Mouse (Mus musculus): ENCODE results near the gene Zfp949. TPM values are rescaled to one million over a fixed set of nuclear protein-coding genes. Genes with fewer than 3 reads are reported as not detected.

Zfp949 gene
- polyA plus RNA-seq (2016; fragmentation: Nextera tagmentation; extraction: Ambion mirVana): 5.7 and 5.8 TPM in 2 replicates

- H3K27me3 ChIP-seq (ENCODE audit: poor library complexity, severe bottlenecking): no peaks in the 10 kb centered on the region
- peaks cover 19% of the 10 kb centered on the region for H3K4me1 ChIP-seq
- H3K4me3 ChIP-seq: peak within 1 kb of the TSS; percentile 76
- H3K36me3 ChIP-seq (replicated peaks): peaks cover 9% of the 10 kb centered on the region
- peak within 1 kb of the TSS; percentile 83 for H3K27ac ChIP-seq
- H3K9me3 ChIP-seq: no peaks in the 10 kb centered on the region
- peak; percentile 64 for DNase-seq (ENCODE audit: extremely low spot score, low spot score)
- under 1% methylated on average over 30 of the region's 30 CpGs for WGBS
These were observed at the start of gene Zfp949 for GRCm38 (mm10) chr9:88547851-88548613. Gene Zfp949, plus strand, starts transcription at chr9:88548020.

GRCm38 (mm10) chr9:88500112-88500511 is 47.7 kb upstream of the Zfp949 start:
- no peaks in the 10 kb centered on the region for H3K9me3 ChIP-seq
- no peak for DNase-seq (ENCODE audit: extremely low spot score, low spot score)

GRCm38 (mm10) chr9:88501846-88502245 is 46.0 kb upstream of the Zfp949 start:
- Histone ChIP-seq H3K9me3 (no peaks in the 10 kb centered on the region), H3K36me3 (replicated peaks) (no peaks in the 10 kb centered on the region), H3K27ac (no peak overlapping the region), H3K27me3 (ENCODE audit: poor library complexity, severe bottlenecking) (no peaks in the 10 kb centered on the region), H3K4me1 (peaks cover 2% of the 10 kb centered on the region; the same call in 1 of the 2 replicates), H3K4me3 (no peak overlapping the region)
- no peak for DNase-seq (ENCODE audit: extremely low spot score, low spot score)
- WGBS: 90% methylated on average over 6 of the region's 6 CpGs

More at GRCm38 (mm10) chr9:88500112-88500511, 47.7 kb upstream of the Zfp949 start:
- Histone ChIP-seq H3K27ac (no peak overlapping the region), H3K27me3 (ENCODE audit: poor library complexity, severe bottlenecking) (no peaks in the 10 kb centered on the region), H3K4me1 (no peaks in the 10 kb centered on the region; the same call in 1 of the 2 replicates), H3K4me3 (no peak overlapping the region), H3K36me3 (replicated peaks) (no peaks in the 10 kb centered on the region)
- WGBS: 90% methylated on average over 2 of the region's 2 CpGs

GRCm38 (mm10) chr9:88515546-88515945 is 32.3 kb upstream of the Zfp949 start:
- Histone ChIP-seq H3K4me3 (no peak overlapping the region), H3K36me3 (replicated peaks) (peaks cover 10% of the 10 kb centered on the region), H3K27ac (no peak overlapping the region), H3K27me3 (ENCODE audit: poor library complexity, severe bottlenecking) (no peaks in the 10 kb centered on the region), H3K4me1 (peaks cover 5% of the 10 kb centered on the region), H3K9me3 (no peaks in the 10 kb centered on the region)
- DNase-seq (ENCODE audit: extremely low spot score, low spot score): no peak
- WGBS: 82% methylated on average over 1 of the region's 1 CpGs

- no peaks in the 10 kb centered on the region for H3K27me3 ChIP-seq (ENCODE audit: poor library complexity, severe bottlenecking)
- no peaks in the 10 kb centered on the region for H3K9me3 ChIP-seq
- no peak for DNase-seq (ENCODE audit: extremely low spot score, low spot score)
- no peak overlapping the region for H3K4me3 ChIP-seq
- no peak overlapping the region for H3K27ac ChIP-seq
- peaks cover 19% of the 10 kb centered on the region for H3K36me3 ChIP-seq (replicated peaks)
- 91% methylated on average over 3 of the region's 3 CpGs for WGBS
- H3K4me1 ChIP-seq: peaks cover 12% of the 10 kb centered on the region
These were observed 31.3 kb upstream of the Zfp949 start for GRCm38 (mm10) chr9:88516361-88516995.

- H3K36me3 ChIP-seq (replicated peaks): peaks cover 25% of the 10 kb centered on the region
- no peak overlapping the region for H3K27ac ChIP-seq
- DNase-seq (ENCODE audit: extremely low spot score, low spot score): peak; percentile 22
- H3K27me3 ChIP-seq (ENCODE audit: poor library complexity, severe bottlenecking): no peaks in the 10 kb centered on the region
- peaks cover 19% of the 10 kb centered on the region for H3K4me1 ChIP-seq
- no peaks in the 10 kb centered on the region for H3K9me3 ChIP-seq
- H3K4me3 ChIP-seq: no peak overlapping the region
These were observed 28.3 kb upstream of the Zfp949 start for GRCm38 (mm10) chr9:88519390-88520121.

- peak overlapping the region; percentile 69 for H3K4me3 ChIP-seq
- H3K27me3 ChIP-seq (ENCODE audit: poor library complexity, severe bottlenecking): no peaks in the 10 kb centered on the region
- DNase-seq (ENCODE audit: extremely low spot score, low spot score): no peak
- H3K9me3 ChIP-seq: no peaks in the 10 kb centered on the region
- peak overlapping the region; percentile 40; the same call in 1 of the 2 replicates for H3K27ac ChIP-seq
- H3K36me3 ChIP-seq (replicated peaks): peaks cover 25% of the 10 kb centered on the region
- peaks cover 19% of the 10 kb centered on the region for H3K4me1 ChIP-seq
- WGBS: 22% methylated on average over 2 of the region's 2 CpGs
These were observed 27.5 kb upstream of the Zfp949 start for GRCm38 (mm10) chr9:88520122-88520848.

GRCm38 (mm10) chr9:88520849-88521483 is 26.9 kb upstream of the Zfp949 start:
- no peak for DNase-seq (ENCODE audit: extremely low spot score, low spot score)
- peak overlapping the region; percentile 69 for H3K4me3 ChIP-seq
- H3K27me3 ChIP-seq (ENCODE audit: poor library complexity, severe bottlenecking): no peaks in the 10 kb centered on the region
- H3K4me1 ChIP-seq: peaks cover 19% of the 10 kb centered on the region
- no peaks in the 10 kb centered on the region for H3K9me3 ChIP-seq
- peak overlapping the region; percentile 98; the same call in 1 of the 2 replicates for H3K27ac ChIP-seq
- 26% methylated on average over 4 of the region's 4 CpGs for WGBS
- peaks cover 25% of the 10 kb centered on the region for H3K36me3 ChIP-seq (replicated peaks)

GRCm38 (mm10) chr9:88521961-88522568 is 25.8 kb upstream of the Zfp949 start:
- Histone ChIP-seq H3K27me3 (ENCODE audit: poor library complexity, severe bottlenecking) (no peaks in the 10 kb centered on the region), H3K36me3 (replicated peaks) (peaks cover 25% of the 10 kb centered on the region), H3K4me3 (peak overlapping the region; percentile 69), H3K27ac (peak overlapping the region; percentile 98), H3K4me1 (peaks cover 19% of the 10 kb centered on the region), H3K9me3 (no peaks in the 10 kb centered on the region)
- DNase-seq (ENCODE audit: extremely low spot score, low spot score): no peak
- WGBS: under 1% methylated on average over 10 of the region's 10 CpGs

- no peaks in the 10 kb centered on the region for H3K9me3 ChIP-seq
- H3K4me3 ChIP-seq: peak overlapping the region; percentile 69
- H3K36me3 ChIP-seq (replicated peaks): peaks cover 25% of the 10 kb centered on the region
- peak; percentile 97 for DNase-seq (ENCODE audit: extremely low spot score, low spot score)
- H3K27me3 ChIP-seq (ENCODE audit: poor library complexity, severe bottlenecking): no peaks in the 10 kb centered on the region
- WGBS: under 1% methylated on average over 69 of the region's 69 CpGs
- peak overlapping the region; percentile 98 for H3K27ac ChIP-seq
- H3K4me1 ChIP-seq: peaks cover 19% of the 10 kb centered on the region
These were observed 25.1 kb upstream of the Zfp949 start for GRCm38 (mm10) chr9:88522569-88523334.

- Histone ChIP-seq H3K4me1 (peaks cover 19% of the 10 kb centered on the region), H3K27me3 (ENCODE audit: poor library complexity, severe bottlenecking) (no peaks in the 10 kb centered on the region), H3K27ac (peak overlapping the region; percentile 98), H3K36me3 (replicated peaks) (peaks cover 25% of the 10 kb centered on the region), H3K4me3 (peak overlapping the region; percentile 69), H3K9me3 (no peaks in the 10 kb centered on the region)
- under 1% methylated on average over 16 of the region's 16 CpGs for WGBS
- DNase-seq (ENCODE audit: extremely low spot score, low spot score): no peak
These were observed 24.5 kb upstream of the Zfp949 start for GRCm38 (mm10) chr9:88523335-88523668.

Data from forebrain, embryonic 10.5 days (tissue).